Comparison of ENCODE assay signal across 19 mouse cellular contexts in genomic region chr10:96578924-96579323, GRCm38 (mm10). TPM values are rescaled to one million over a fixed set of nuclear protein-coding genes. Genes with fewer than 3 reads are reported as not detected.
A peak's percentile ranks its signal among the peaks of the same experiment; 100 is the strongest.
DNase-seq lines count a peak whose midpoint lies in the region; ATAC-seq and TF ChIP-seq lines count a peak whose summit lies in the region.
"Had no signal": no experiment of that assay in that cellular context is flagged by ENCODE, and none has a peak within 500 bp of the region (broad histone marks: within the 10 kb centered on the region; RNA-seq: fewer than 3 reads in every experiment).

No protein-coding gene starts in this region.

- H3K36me3 ChIP-seq in embryonic facial prominence, embryonic 13.5 days: no peaks in the 10 kb centered on the region
- no peaks in the 10 kb centered on the region for H3K36me3 ChIP-seq in embryonic facial prominence, embryonic 10.5 days (replicated peaks)
- H3K36me3 ChIP-seq in lung, embryonic 16.5 days (ENCODE audit: control insufficient read depth, insufficient read depth, low read length): no peaks in the 10 kb centered on the region
- H3K36me3 ChIP-seq in myocyte (ENCODE audit: control insufficient read depth, insufficient read depth): no peaks in the 10 kb centered on the region
- H3K36me3 ChIP-seq: forebrain, embryonic 15.5 days; heart, embryonic 10.5 days; hindbrain, embryonic 12.5 days had no signal

- no peak for TF ChIP-seq POLR2A in myocyte (IDR thresholded peaks at IDR 0.05; ENCODE audit: insufficient read length, low read depth)

- H3K27ac ChIP-seq in embryonic facial prominence, embryonic 13.5 days: peak overlapping the region; percentile 55
- H3K27ac ChIP-seq in embryonic facial prominence, embryonic 10.5 days (replicated peaks): no peak overlapping the region
- no peak overlapping the region for H3K27ac ChIP-seq in lung, embryonic 16.5 days (ENCODE audit: low read length)
- H3K27ac ChIP-seq: forebrain, embryonic 15.5 days; heart, embryonic 10.5 days; hindbrain, embryonic 12.5 days had no signal

- no peak overlapping the region for H3K9ac ChIP-seq in embryonic facial prominence, embryonic 13.5 days
- no peak overlapping the region for H3K9ac ChIP-seq in lung, embryonic 16.5 days (ENCODE audit: low read length)
- H3K9ac ChIP-seq: forebrain, embryonic 15.5 days; hindbrain, embryonic 12.5 days had no signal

- no peak overlapping the region; the same call in 1 of the 2 replicates for H3K4me2 ChIP-seq in embryonic facial prominence, embryonic 13.5 days
- H3K4me2 ChIP-seq in lung, embryonic 16.5 days (ENCODE audit: low read depth, low read length): no peak overlapping the region
- no peak overlapping the region for H3K4me2 ChIP-seq in myocyte (ENCODE audit: low read depth)
- H3K4me2 ChIP-seq: forebrain, embryonic 15.5 days; hindbrain, embryonic 12.5 days had no signal

- WGBS in embryonic facial prominence, embryonic 13.5 days: 50% methylated on average over 5 of the region's 5 CpGs
- 92% methylated on average over 5 of the region's 5 CpGs for WGBS in embryonic facial prominence, embryonic 10.5 days
- WGBS in lung, embryonic 16.5 days: 72% methylated on average over 5 of the region's 5 CpGs

- peaks cover 31% of the 10 kb centered on the region for H3K4me1 ChIP-seq in embryonic facial prominence, embryonic 13.5 days
- H3K4me1 ChIP-seq in embryonic facial prominence, embryonic 10.5 days: peaks cover 12% of the 10 kb centered on the region; the same call in 1 of the 2 replicates
- no peaks in the 10 kb centered on the region for H3K4me1 ChIP-seq in lung, embryonic 16.5 days (replicated peaks; ENCODE audit: control insufficient read depth, insufficient read depth, low read length)
- H3K4me1 ChIP-seq: forebrain, embryonic 15.5 days; heart, embryonic 10.5 days; hindbrain, embryonic 12.5 days had no signal

- no peak for DNase-seq in embryonic facial prominence, embryonic 10.5 days (ENCODE audit: low spot score)
- DNase-seq in lung, postnatal 25 days (ENCODE audit: low spot score): no peak
- DNase-seq in MN1 (ENCODE audit: low spot score): peak; percentile 37
- DNase-seq in gastrocnemius, postnatal 10 days: no peak
- DNase-seq: adrenal gland, adult 8-10 months; adrenal gland, postnatal 36 days; cerebellum, adult 11 months; cerebellum, adult 8-10 months; cerebellum, postnatal 25 days; heart, adult 18-20 months; heart, postnatal 10 days; heart, postnatal 4 days had no signal

- no peaks in the 10 kb centered on the region for H3K9me3 ChIP-seq in embryonic facial prominence, embryonic 13.5 days
- H3K9me3 ChIP-seq in embryonic facial prominence, embryonic 10.5 days: no peaks in the 10 kb centered on the region
- H3K9me3 ChIP-seq in lung, embryonic 16.5 days (ENCODE audit: control insufficient read depth, low read length): no peaks in the 10 kb centered on the region
- H3K9me3 ChIP-seq: forebrain, embryonic 15.5 days; heart, embryonic 10.5 days; hindbrain, embryonic 12.5 days had no signal

- H3K4me3 ChIP-seq in embryonic facial prominence, embryonic 13.5 days: no peak overlapping the region
- H3K4me3 ChIP-seq in embryonic facial prominence, embryonic 10.5 days: no peak overlapping the region
- H3K4me3 ChIP-seq in lung, embryonic 16.5 days (ENCODE audit: low read length): no peak overlapping the region
- no peak overlapping the region for H3K4me3 ChIP-seq in myocyte
- H3K4me3 ChIP-seq: forebrain, embryonic 15.5 days; heart, embryonic 10.5 days; hindbrain, embryonic 12.5 days had no signal

- no peak for ATAC-seq in embryonic facial prominence, embryonic 13.5 days (ENCODE audit: insufficient number of reproducible peaks, insufficient read depth, low FRiP score, low TSS enrichment, low read depth)
- peak; percentile 54; the same call in 1 of the 2 replicates for ATAC-seq in lung, embryonic 16.5 days (ENCODE audit: low read depth)
- ATAC-seq: forebrain, embryonic 15.5 days had no signal

- no peaks in the 10 kb centered on the region for H3K79me2 ChIP-seq in myocyte (ENCODE audit: control insufficient read depth, insufficient read depth)

- no peak overlapping the region for H3ac ChIP-seq in myocyte (ENCODE audit: control insufficient read depth, insufficient read length)

- no peaks in the 10 kb centered on the region for H3K27me3 ChIP-seq in embryonic facial prominence, embryonic 13.5 days
- no peaks in the 10 kb centered on the region for H3K27me3 ChIP-seq in embryonic facial prominence, embryonic 10.5 days (replicated peaks; ENCODE audit: low read depth, poor library complexity, severe bottlenecking)
- H3K27me3 ChIP-seq in lung, embryonic 16.5 days (ENCODE audit: control insufficient read depth, insufficient read depth, low read depth, low read length): no peaks in the 10 kb centered on the region
- no peaks in the 10 kb centered on the region for H3K27me3 ChIP-seq in myocyte (ENCODE audit: control insufficient read depth, insufficient read depth, insufficient read length)
- H3K27me3 ChIP-seq: CH12.LX; forebrain, embryonic 15.5 days; hindbrain, embryonic 12.5 days had no signal

TF ChIP-seq in myocyte, 11 proteins besides CTCF, POLR2A, EP300 and RAD21:
- TF ChIP-seq CEBPB (IDR thresholded peaks at IDR 0.05; ENCODE audit: insufficient read depth, poor library complexity, severe bottlenecking) (0 out of 2 replicates have a peak, but pooled peaks have one; percentile 27), REST (IDR thresholded peaks at IDR 0.05; ENCODE audit: insufficient read depth, insufficient read length) (no peak), SRF (IDR thresholded peaks at IDR 0.05; ENCODE audit: control insufficient read depth, insufficient read length, low read depth) (no peak), MAX (IDR thresholded peaks at IDR 0.05; ENCODE audit: low read depth) (no peak), TCF3 (IDR thresholded peaks at IDR 0.05; ENCODE audit: insufficient read length, low read depth) (no peak)
TF ChIP-seq in myocyte: peak in this region for 1.

RNA-seq across cellular contexts. Expression of gene Btg1, which starts 37.9 kb away (rescaled TPM):
- polyA plus RNA-seq in embryonic facial prominence, embryonic 13.5 days (2015; fragmentation: Nextera tagmentation; extraction: Ambion mirVana): 83.5 and 84.5 TPM in 2 replicates
- polyA plus RNA-seq in embryonic facial prominence, embryonic 10.5 days (2016; fragmentation: Nextera tagmentation; extraction: Ambion mirVana): 23.2 and 29.7 TPM in 2 replicates
- polyA plus RNA-seq in lung, embryonic 16.5 days (2015; fragmentation: Nextera tagmentation; extraction: Ambion mirVana): 58.6 and 62.4 TPM in 2 replicates
- polyA plus RNA-seq in myocyte (2012; fragmentation: generic; extraction: Trizol): 49.9 TPM
- total RNA-seq in gastrocnemius, postnatal 10 days (2021): 10 to 100 TPM; 39.6 to 45.7 TPM
